Mouse (Mus musculus) lung, postnatal 0 days (tissue): Measurements from ENCODE around the gene Aspn. TPM values are rescaled to one million over a fixed set of nuclear protein-coding genes. Genes with fewer than 3 reads are reported as not detected.

Source experiments
- ATAC-seq: fragments of 200-750 bp; cut with Nextera tagmentation; 2 replicates; pipeline ENCODE4 v1.8.0; 2017; ENCODE audit warnings: moderate library complexity
- DNase-seq: peaks from one replicate; pipeline ENCODE4 v3.0.0-alpha.2; 2016; ENCODE audit warnings: low spot score
- H3K27ac ChIP-seq: fragments of 300-500 bp; sonication (generic); 2 replicates; pipeline ENCODE4 v1.5.1; 2014; ENCODE audit warnings: antibody characterized with exemption, mild to moderate bottlenecking, low read length, mixed read lengths
- H3K27me3 ChIP-seq: fragments of 300-500 bp; sonication (generic); replicated peaks from 2 replicates; pipeline ENCODE4 v1.6.1; 2014; ENCODE audit warnings: low read length, mixed read lengths; ENCODE audit not compliant: insufficient read depth
- H3K36me3 ChIP-seq: fragments of 300-500 bp; sonication (generic); 2 replicates; pipeline ENCODE4 v1.6.1; 2014; ENCODE audit warnings: low read length, mixed read lengths; ENCODE audit not compliant: insufficient read depth
- H3K4me1 ChIP-seq: fragments of 300-500 bp; sonication (generic); 2 replicates; pipeline ENCODE4 v1.6.1; 2014; ENCODE audit warnings: antibody characterized with exemption, low read depth, low read length, mixed read lengths; ENCODE audit not compliant: insufficient read depth
- H3K4me2 ChIP-seq: fragments of 300-500 bp; sonication (generic); replicated peaks from 2 replicates; pipeline ENCODE4 v1.6.1; 2014; ENCODE audit warnings: low read depth, mild to moderate bottlenecking, low read length, moderate library complexity, mixed read lengths
- H3K4me3 ChIP-seq: fragments of 300-500 bp; sonication (generic); 2 replicates; pipeline ENCODE4 v1.5.1; 2014; ENCODE audit warnings: low read depth, low read length
- H3K9ac ChIP-seq: fragments of 300-500 bp; sonication (generic); replicated peaks from 2 replicates; pipeline ENCODE4 v1.6.1; 2014; ENCODE audit warnings: low read depth, mild to moderate bottlenecking
- H3K9me3 ChIP-seq: fragments of 300-500 bp; sonication (generic); 2 replicates; pipeline ENCODE4 v1.6.1; 2016; ENCODE audit warnings: low read length, mixed read lengths
- CTCF ChIP-seq: IDR thresholded peaks from 2 replicates; pipeline ENCODE4 v1.5.1; 2016; ENCODE audit warnings: antibody characterized with exemption, mild to moderate bottlenecking
- EP300 ChIP-seq: IDR thresholded peaks from 2 replicates; pipeline ENCODE4 v1.6.1; 2016; ENCODE audit warnings: antibody characterized with exemption, mild to moderate bottlenecking, control low read depth
- WGBS: fragments of 180-500 bp; shearing (Covaris S2); extraction: QIAGEN DNeasy Blood & Tissue Kit; methylation state at CpG from one replicate; pipeline ENCODE4 v1.1.7; 2014; 5-methylcytosine and 5-hydroxymethylcytosine counted together
- polyA plus RNA-seq: library from polyadenylated mRNA; unstranded; fragments of >200 nt; fragmentation: Nextera tagmentation; extraction: Ambion mirVana; gene quantifications from 2 replicates; pipeline ENCODE4 v1.2.1, GENCODE M21; 2015

The Aspn gene
- polyA plus RNA-seq, 1 experiment from 2014 or later = 102 TPM

DNA sequence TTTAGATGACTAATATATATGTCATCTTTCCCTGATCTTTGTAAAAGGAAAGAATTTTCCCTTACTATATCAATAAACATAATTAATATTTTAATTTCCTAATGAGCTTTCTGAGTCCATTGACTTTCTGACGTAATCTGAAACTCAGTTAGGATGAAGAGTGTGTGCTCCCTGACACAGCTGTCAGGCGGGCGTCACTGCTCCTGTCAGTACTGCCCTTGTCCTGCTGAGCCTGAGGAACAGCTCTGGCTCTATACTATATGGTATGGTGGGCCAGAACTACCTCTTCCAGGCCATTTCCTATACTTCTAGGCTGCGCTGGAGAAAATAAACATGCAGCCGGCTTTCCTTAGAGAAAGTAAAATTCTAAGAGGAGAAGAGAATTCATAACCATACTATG is 10.3 kb downstream of the Aspn start:
- no peak for DNase-seq
- Histone ChIP-seq H3K27me3 (no peaks in the 10 kb centered on the region), H3K4me3 (no peak overlapping the region), H3K27ac (no peak overlapping the region), H3K9ac (no peak overlapping the region), H3K9me3 (no peaks in the 10 kb centered on the region), H3K4me1 (no peaks in the 10 kb centered on the region), H3K36me3 (no peaks in the 10 kb centered on the region), H3K4me2 (no peak overlapping the region)
- no peak for ATAC-seq
- 71% methylated on average over 5 of the region's 5 CpGs for WGBS
- no peak for TF ChIP-seq EP300
- TF ChIP-seq CTCF = no peak

DNA sequence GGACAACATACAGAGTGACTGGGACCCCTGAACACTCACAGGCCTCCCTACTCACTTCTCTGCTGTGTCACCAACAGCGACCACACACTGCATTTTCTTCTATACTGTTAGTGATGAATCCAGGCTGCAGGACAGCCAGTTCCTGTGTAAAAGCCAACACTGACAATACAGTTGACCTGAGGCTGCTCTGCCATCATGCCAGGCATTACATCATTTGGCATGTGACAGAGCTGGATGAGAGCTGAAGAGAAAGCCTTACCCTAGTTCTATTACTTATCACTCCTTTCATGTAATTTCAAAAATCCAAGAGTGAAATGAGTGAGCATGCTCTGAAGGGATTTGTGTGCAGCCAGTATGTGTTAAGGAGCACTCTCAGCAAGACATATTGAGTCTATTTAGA is 12.0 kb downstream of the Aspn start:
- H3K27ac ChIP-seq = no peak overlapping the region
- WGBS = 35% methylated on average over 1 of the region's 1 CpGs
- H3K9me3 ChIP-seq = no peaks in the 10 kb centered on the region
- no peaks in the 10 kb centered on the region for H3K4me1 ChIP-seq
- no peaks in the 10 kb centered on the region for H3K27me3 ChIP-seq
- DNase-seq (no peak), ATAC-seq (peak; percentile 25; the same call in 1 of the 2 replicates)
- no peak overlapping the region for H3K9ac ChIP-seq
- H3K4me2 ChIP-seq = no peak overlapping the region
- TF ChIP-seq EP300 = no peak
- no peak for TF ChIP-seq CTCF
- H3K4me3 ChIP-seq = no peak overlapping the region
- H3K36me3 ChIP-seq = no peaks in the 10 kb centered on the region

DNA sequence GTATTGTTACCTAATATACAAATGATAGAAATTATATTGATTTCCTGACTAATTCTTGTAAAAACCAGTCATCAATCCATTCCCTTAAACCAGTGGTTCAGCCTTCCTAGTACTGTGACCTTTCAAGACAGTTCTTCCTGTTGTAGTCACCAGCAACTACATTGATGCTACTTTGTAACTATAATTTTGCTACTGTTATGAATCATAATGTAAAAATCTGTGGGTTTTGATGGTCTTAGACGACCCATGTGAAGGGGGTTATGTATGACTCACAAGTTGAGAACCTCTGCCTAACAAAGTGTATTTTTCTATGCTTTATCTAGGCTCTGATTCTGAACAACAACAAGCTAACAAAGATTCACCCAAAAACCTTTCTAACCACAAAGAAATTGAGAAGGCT is 12.7 kb downstream of the Aspn start:
- DNase-seq = no peak

DNA sequence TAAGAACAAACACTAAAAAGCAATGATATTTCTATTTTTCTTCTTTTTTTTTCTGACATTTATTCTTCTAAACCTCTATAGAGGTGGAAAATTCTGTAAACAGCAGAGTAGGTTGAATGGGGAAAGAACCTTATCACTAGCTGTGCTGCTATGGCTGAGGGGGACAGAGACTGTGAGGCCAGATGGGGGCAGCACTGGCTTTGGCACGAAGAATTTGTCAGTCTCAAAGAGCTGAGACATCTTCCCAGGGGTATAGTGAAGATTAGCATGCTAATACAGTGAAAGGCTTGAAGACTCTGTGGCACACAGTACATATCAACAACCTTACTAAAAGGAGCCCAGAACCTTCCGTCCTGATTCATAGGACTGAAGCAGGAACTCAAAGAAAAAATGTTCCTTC is 14.9 kb downstream of the Aspn start:
- no peaks in the 10 kb centered on the region for H3K36me3 ChIP-seq
- WGBS = 47% methylated on average over 2 of the region's 2 CpGs
- H3K9me3 ChIP-seq = no peaks in the 10 kb centered on the region
- peak; percentile 35 for ATAC-seq
- no peaks in the 10 kb centered on the region for H3K4me1 ChIP-seq
- no peak overlapping the region for H3K4me3 ChIP-seq
- no peak overlapping the region for H3K27ac ChIP-seq
- DNase-seq = peak; percentile 42
- TF ChIP-seq EP300 = no peak
- peak; percentile 71 for TF ChIP-seq CTCF
- H3K9ac ChIP-seq = no peak overlapping the region
- no peaks in the 10 kb centered on the region for H3K27me3 ChIP-seq
- no peak overlapping the region for H3K4me2 ChIP-seq

More for the DNA sequence above, 12.7 kb downstream of the Aspn start:
- ATAC-seq = no peak
- Histone ChIP-seq H3K4me2 (no peak overlapping the region), H3K27me3 (no peaks in the 10 kb centered on the region), H3K4me1 (no peaks in the 10 kb centered on the region), H3K27ac (no peak overlapping the region), H3K4me3 (no peak overlapping the region), H3K9ac (no peak overlapping the region), H3K36me3 (no peaks in the 10 kb centered on the region), H3K9me3 (no peaks in the 10 kb centered on the region)
- no peak for TF ChIP-seq CTCF
- TF ChIP-seq EP300 = no peak
- 44% methylated on average over 1 of the region's 1 CpGs for WGBS

DNA sequence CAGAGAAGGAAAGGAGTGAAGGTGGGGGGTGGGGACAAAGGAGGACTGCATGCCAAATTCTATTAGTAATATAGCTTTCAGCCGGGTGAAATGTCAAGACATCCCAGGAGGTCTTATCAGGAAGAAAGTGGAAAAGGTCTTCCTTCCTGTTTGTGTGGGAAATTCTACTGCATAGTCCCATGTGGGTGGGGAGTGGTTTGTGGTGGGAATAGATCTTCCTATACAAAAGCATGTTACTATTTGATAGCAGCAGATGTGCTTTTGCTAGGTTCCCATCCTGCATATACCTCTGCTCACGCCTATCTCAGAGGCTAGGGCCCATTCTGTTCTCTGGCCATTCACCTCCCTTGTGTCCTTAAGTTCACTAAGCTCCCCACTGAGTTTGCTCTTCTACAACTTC is 16.6 kb downstream of the Aspn start:
- Histone ChIP-seq H3K9ac (no peak overlapping the region), H3K4me3 (no peak overlapping the region), H3K4me2 (no peak overlapping the region), H3K27me3 (no peaks in the 10 kb centered on the region), H3K27ac (no peak overlapping the region), H3K4me1 (no peaks in the 10 kb centered on the region), H3K36me3 (no peaks in the 10 kb centered on the region), H3K9me3 (no peaks in the 10 kb centered on the region)
- ATAC-seq = no peak
- 48% methylated on average over 2 of the region's 2 CpGs for WGBS
- no peak for DNase-seq
- no peak for TF ChIP-seq EP300
- TF ChIP-seq CTCF = no peak

DNA sequence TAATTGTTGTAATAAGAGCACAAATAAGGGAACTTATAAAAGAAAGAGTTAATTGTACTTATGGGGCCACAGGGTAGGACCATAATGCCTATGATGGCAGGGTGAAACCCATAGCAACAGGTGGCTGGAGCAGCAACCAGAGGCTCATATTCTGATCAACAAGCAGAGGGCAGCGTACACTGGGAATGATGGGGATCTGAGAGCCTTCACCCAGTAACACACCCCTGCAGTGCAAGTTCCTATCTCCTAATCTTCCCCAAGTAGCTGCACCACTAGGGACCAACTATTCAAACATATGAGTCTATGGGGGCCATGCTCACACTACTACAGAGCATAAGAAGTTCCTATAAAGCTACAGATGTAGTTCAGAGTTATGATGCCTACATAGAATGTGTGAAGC is 20.1 kb downstream of the Aspn start:
- DNase-seq (no peak), ATAC-seq (no peak)
- 85% methylated on average over 1 of the region's 1 CpGs for WGBS
- Histone ChIP-seq H3K27ac (no peak overlapping the region), H3K9ac (no peak overlapping the region), H3K4me1 (no peaks in the 10 kb centered on the region), H3K4me2 (no peak overlapping the region), H3K9me3 (no peaks in the 10 kb centered on the region), H3K27me3 (no peaks in the 10 kb centered on the region), H3K36me3 (no peaks in the 10 kb centered on the region), H3K4me3 (no peak overlapping the region)
- TF ChIP-seq CTCF (no peak), EP300 (no peak)

DNA sequence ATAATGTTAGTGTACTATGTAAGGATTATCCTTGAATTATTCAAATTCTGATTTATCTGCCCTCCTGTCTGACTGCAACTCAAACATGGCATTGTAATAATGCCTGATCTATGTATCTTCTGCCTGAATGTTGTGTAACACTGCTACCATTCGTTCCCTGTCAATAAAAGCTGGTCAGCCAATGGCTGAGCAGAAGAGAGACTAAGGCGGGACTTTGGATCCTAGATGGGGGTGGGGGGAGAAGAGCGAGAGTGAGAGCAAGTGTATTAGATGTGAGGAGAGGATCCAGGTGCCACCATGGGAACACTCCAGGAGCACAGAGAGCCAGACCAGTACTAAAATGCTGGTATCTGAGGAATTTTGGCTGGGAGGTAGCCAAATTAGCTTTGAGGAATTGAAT is 26.1 kb downstream of the Aspn start:
- H3K4me3 ChIP-seq = no peak overlapping the region
- H3K9ac ChIP-seq = no peak overlapping the region
- no peak for DNase-seq
- H3K27ac ChIP-seq = no peak overlapping the region
- TF ChIP-seq EP300 (no peak), CTCF (no peak)
- no peaks in the 10 kb centered on the region for H3K4me1 ChIP-seq
- H3K27me3 ChIP-seq = no peaks in the 10 kb centered on the region
- WGBS = 69% methylated on average over 3 of the region's 3 CpGs
- H3K4me2 ChIP-seq = no peak overlapping the region
- H3K9me3 ChIP-seq = no peaks in the 10 kb centered on the region
- H3K36me3 ChIP-seq = no peaks in the 10 kb centered on the region
- ATAC-seq = no peak
